Mouse (Mus musculus): Measurements from ENCODE around the gene Dmgdh. TPM values are rescaled to one million over a fixed set of nuclear protein-coding genes. Genes with fewer than 3 reads are reported as not detected.
A peak's percentile ranks its signal among the peaks of the same experiment; 100 is the strongest.

Dmgdh gene
- total RNA-seq, 2 experiments from 2014 or later: 2.6 to 3.1 TPM

DNA sequence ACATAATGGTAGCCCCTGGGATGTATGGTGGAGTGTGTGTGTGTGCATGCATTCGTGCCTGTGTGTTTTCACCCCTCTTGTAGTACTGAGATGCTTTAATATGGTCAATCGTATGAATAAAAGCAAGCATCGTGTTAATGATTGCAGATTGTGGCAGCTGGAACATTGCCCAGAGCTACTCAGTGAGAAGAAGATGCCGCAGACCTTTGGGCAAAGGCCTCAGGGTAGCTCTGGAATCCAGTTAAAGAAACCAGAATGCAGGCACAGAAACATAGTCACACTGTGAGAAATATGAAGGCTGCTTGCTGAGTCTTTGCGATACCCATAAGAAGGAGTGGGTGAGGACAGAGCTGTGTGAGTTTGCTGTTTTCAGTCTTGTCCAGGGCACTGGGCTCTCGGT lies 24.6 kb downstream of the Dmgdh start:
- intact Hi-C loops (cut with DNase I): no loop called here

DNA sequence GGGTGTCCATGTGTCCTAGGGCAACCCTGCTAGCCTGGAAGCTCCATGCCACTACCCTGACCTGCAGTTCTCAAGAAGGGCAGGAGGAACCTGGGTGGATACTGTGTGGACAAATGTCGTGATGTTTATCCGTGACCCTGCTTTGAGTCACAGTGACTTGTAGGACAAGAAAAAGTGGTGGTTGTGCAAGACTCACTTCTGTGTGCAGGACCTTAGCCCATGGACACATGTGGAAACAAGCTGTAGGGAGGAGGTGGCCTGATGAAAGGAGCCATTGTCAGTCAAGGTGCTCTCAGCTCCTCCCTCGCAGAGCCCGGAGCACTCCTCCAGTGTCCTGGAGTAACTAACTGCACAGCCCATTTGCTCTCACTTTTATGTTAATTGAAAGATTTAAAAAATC lies 31.5 kb downstream of the Dmgdh start:
- intact Hi-C loops (cut with DNase I): no loop called here

More for the DNA sequence above, 24.6 kb downstream of the Dmgdh start:
- DNase-seq (ENCODE audit: extremely low spot score in 1 of 2, low spot score in 2 of 2): no peak

DNA sequence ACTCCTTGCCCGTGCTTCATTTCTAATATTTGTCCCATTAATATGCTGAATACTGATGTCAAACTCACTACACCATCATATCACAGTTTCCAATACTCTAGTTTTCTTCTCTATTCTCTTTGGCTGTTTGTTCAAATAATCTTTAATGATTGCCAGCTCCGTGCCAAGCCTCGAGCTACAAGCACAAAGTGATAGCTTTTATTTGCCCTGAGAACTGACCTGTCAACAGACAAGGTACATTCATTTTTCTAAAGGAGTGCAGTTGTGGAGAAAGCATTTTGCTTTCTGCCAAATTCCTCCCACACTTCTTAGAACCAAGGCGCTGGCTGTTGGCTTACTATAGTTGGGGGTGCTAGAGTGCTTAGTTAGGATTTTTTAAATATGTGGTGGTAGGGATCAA lies 33.0 kb downstream of the Dmgdh start:
- intact Hi-C loops (cut with DNase I): no loop called here
- no peak for DNase-seq (ENCODE audit: extremely low spot score in 1 of 2, low spot score in 2 of 2)

More for the DNA sequence above, 31.5 kb downstream of the Dmgdh start:
- no peak for DNase-seq (ENCODE audit: extremely low spot score in 1 of 2, low spot score in 2 of 2)

DNA sequence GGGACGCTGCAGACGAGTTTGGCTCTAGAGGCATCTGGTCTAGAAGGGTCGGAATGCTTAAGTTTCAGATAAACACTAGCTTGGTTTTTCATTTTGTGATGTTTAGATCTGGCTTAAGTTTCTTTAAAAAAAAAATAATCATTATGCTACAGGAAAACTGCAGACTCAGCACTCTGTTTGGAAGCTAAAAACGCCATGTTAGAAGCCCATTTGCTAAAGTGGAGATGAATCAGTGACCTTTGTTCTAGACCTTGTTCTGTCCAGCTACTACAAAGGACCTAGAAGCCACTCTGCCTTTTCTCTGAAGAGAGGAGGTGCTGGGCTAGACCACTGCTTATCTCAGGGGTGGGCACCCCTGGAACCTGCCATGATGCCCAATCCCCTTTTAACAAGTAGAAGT lies 36.1 kb downstream of the Dmgdh start:
- no peak for DNase-seq (ENCODE audit: extremely low spot score in 1 of 2, low spot score in 2 of 2)
- intact Hi-C loops (cut with DNase I): loop anchor here (10.0 kb wide), 1 partner anchor 406 kb away; no protein-coding TSS in a partner anchor

DNA sequence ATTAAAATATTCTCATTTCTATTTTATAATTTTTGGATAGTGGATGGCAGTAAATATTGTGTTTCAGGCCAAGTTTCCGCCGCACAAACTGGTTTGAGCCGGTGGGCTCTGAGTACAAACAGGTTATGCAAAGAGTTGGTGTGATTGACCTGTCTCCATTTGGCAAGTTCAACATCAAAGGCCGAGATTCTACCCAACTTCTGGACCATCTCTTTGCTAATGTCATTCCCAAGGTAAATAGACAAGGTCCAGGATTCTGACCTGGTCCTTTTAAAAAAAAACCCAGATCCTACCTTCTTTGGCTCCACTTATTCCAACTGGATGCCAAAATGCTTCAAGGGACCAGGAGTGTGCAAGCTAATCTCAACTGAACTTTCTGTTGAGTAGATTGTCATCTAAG lies 37.0 kb downstream of the Dmgdh start:
- intact Hi-C loops (cut with DNase I): loop anchor here (10.0 kb wide), 1 partner anchor 406 kb away; no protein-coding TSS in a partner anchor
- DNase-seq (ENCODE audit: extremely low spot score in 1 of 2, low spot score in 2 of 2): no peak

DNA sequence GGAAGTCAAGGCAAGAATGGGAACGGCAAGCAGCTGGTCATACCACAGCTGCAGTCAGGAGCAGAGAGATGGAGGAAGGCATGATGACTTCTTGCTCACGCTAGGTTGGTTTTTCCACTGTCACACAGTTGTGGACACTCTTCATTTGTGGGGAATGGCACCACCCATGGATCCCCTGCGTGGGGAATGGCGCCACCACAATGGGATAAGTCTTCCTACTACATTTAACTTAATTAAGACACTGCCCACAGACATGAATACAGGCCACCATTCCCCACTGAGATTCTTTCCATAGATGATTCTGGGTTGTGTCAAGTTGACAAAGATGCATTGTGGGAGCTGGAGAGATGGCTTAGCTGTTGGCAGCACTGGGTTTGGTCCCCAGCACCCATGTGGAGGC lies 38.1 kb downstream of the Dmgdh start:
- intact Hi-C loops (cut with DNase I): loop anchor here (10.0 kb wide), 1 partner anchor 408 kb away; no protein-coding TSS in a partner anchor
- DNase-seq (ENCODE audit: extremely low spot score in 1 of 2, low spot score in 2 of 2): no peak

DNA sequence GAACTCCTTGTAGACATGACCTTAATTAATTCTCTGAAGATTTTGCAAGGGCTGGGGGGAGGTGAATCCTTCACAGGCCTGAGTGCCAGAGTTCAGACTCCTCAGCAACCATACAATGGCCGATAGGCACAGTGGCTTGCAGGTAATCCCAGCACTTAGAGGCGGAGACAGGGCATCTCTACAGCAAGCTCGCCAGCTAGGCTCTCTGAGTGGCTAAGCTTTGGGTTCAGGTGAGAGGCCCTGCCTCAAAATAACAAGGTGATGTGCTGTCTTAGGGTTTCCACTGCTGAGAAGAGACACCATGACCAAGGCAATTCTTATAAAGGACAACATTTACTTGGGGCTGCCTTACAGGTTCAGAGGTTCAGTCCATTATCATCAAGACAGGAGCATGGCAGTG lies 39.6 kb downstream of the Dmgdh start:
- intact Hi-C loops (cut with DNase I): loop anchor here (10.0 kb wide), 1 partner anchor 409 kb away; no protein-coding TSS in a partner anchor
- no peak for DNase-seq (ENCODE audit: extremely low spot score in 1 of 2, low spot score in 2 of 2)

DNA sequence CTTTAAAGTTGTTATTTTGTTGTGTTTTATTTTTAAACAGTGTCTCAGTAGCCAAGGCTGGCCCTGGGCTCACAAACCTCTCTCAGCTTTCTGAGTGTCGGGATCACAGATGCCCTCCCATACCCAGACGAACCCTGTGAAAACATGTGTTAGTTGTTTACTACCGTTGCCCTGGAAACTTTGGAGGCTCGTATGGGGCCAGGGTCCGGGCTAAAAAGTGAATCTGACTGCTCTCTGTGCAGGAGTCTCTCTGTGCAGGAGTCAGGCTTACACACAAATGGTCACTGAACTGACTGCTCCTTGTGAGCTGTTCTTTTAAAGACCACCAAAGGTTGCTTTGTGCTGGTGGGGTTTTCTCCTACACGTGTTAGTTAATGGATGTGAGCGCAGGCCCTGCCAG lies 42.9 kb downstream of the Dmgdh start:
- intact Hi-C loops (cut with DNase I): loop anchor here (10.0 kb wide), 1 partner anchor 412 kb away; no protein-coding TSS in a partner anchor
- no peak for DNase-seq (ENCODE audit: extremely low spot score in 1 of 2, low spot score in 2 of 2)

DNA sequence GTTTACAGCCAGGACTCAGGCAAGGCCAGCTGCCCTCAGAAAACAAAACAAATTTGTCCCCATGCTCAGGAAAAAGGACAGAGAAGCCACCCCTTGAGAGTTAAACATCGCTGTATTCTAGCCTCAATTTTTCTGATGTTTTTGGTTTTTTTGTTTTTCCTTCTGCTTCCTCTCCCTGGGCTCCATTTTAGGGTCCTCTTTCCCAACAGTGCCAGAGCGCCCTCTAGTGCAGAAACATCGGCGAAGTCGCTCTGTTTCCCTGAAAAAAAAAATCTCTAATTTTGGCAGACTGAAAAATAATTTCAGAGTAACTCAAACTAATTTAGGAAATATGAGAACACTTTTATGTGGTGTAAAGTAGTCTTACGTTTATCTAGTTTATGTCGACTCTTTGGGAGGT lies 44.7 kb downstream of the Dmgdh start:
- intact Hi-C loops (cut with DNase I): loop anchor here (2.0 to 10.0 kb wide), 2 partner anchors 100 to 414 kb away; no protein-coding TSS in a partner anchor
- peak; percentile 53 to 85 for DNase-seq (ENCODE audit: extremely low spot score in 1 of 2, low spot score in 2 of 2)

DNA sequence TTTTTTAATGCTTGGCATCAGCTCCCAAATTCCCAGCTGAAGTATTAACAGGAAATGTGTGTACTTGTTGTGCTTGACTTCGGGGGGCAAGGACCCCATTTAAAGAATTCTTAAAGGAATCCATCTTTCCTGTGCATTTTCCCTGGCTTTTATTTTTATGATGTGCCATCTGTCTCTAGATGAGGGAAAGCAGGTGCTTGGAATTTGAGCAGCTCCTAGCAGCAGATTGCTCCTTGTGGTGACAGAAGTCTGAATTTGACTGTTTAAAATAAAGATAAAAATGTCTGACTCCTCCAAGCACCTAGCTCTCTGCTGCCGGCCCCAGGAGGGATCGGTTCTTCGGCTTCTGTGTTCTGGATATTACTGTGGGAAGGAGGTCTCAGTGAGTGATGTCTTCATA lies 47.7 kb downstream of the Dmgdh start:
- peak in 1 of 2 experiments; percentile 40 for DNase-seq (ENCODE audit: extremely low spot score in 1 of 2, low spot score in 2 of 2)
- intact Hi-C loops (cut with DNase I): loop anchor here (5.0 kb wide), 1 partner anchor 970 kb away; no protein-coding TSS in a partner anchor

DNA sequence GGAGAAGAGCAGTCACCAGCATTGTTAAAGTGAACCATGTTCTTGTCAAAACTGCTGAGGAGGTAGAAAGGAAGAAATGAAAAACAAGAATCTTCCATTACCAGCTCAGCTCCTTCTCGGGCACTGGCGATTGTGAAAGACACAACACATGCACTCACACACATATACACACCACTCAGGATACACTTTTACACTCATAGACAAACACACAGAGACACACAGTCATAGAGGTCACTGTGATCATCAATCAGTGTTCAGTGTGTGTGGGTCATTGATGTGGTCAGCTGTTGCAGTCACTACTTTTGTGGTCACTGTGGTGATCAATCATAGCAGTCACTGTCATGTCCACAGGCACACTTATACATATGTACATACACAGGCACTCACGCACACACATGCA lies 49.2 kb downstream of the Dmgdh start:
- DNase-seq (ENCODE audit: extremely low spot score in 1 of 2, low spot score in 2 of 2): no peak
- intact Hi-C loops (cut with DNase I): loop anchor here (5.0 kb wide), 1 partner anchor 971 kb away; no protein-coding TSS in a partner anchor

DNA sequence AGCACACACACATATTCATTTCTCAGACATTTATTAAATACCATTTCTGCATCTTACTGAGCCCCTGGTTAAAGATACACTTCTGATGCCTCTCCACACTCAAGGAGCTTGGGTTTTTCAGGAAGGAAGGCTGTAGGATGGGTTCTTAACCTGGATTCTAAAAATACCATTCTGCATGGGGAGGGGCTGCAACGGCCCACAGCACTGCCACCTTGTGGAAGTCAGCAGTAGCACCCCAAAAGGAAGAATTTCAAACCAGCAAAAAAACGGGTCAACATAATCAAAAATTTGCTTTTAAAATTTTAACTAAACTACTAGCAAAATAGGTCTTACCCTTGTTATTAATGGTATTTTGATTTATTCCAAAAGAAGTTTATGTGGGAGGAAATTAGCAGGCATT lies 50.0 kb downstream of the Dmgdh start:
- intact Hi-C loops (cut with DNase I): loop anchor here (5.0 kb wide), 1 partner anchor 972 kb away; no protein-coding TSS in a partner anchor
- no peak for DNase-seq (ENCODE audit: extremely low spot score in 1 of 2, low spot score in 2 of 2)

DNA sequence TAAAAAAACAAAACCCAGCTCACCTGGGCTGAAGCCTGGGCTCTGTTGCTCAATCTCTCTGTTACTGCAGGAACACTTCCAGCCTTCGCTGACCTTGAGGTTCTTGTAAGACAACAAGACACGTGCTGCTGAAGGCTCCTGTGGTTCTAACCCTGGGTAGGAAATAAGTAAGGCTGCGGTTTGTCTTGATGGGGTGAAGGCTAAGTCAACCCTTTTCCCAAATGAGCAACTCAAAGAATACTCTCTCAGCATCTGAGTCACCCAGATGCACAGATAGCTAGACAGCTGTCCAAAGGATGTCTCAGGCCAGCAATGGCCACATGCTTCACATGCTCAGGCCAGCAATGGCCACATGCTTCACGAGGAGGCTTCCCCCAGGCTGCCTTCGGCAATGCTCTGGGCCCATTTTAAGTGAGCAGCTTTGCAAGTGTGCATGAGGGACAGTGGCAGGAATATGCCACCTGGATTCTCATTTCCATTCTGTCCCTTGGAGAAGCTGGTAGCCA lies 61.0 kb downstream of the Dmgdh start:
- intact Hi-C loops (cut with DNase I): no loop called here
- DNase-seq (ENCODE audit: extremely low spot score in 1 of 2, low spot score in 2 of 2): no peak

DNA sequence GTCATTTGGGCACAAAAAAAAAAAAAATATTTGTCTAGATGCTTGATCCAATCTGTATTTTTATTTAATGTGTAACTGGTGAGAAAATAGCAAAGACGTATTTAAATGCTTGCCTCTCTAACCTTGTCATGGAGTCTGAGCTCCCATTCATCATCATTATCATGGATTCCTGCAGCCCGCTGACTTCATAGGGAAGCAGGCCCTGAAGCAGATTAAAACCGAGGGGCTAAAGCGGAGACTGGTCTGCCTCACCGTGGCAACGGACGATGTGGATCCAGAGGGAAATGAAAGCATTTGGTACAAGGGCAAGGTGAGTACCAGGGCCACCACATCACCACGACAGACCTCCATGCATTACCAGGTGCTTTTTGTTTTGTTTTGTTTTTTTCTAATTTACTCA lies 69.9 kb downstream of the Dmgdh start:
- no peak for DNase-seq (ENCODE audit: extremely low spot score in 1 of 2, low spot score in 2 of 2)
- intact Hi-C loops (cut with DNase I): no loop called here

DNA sequence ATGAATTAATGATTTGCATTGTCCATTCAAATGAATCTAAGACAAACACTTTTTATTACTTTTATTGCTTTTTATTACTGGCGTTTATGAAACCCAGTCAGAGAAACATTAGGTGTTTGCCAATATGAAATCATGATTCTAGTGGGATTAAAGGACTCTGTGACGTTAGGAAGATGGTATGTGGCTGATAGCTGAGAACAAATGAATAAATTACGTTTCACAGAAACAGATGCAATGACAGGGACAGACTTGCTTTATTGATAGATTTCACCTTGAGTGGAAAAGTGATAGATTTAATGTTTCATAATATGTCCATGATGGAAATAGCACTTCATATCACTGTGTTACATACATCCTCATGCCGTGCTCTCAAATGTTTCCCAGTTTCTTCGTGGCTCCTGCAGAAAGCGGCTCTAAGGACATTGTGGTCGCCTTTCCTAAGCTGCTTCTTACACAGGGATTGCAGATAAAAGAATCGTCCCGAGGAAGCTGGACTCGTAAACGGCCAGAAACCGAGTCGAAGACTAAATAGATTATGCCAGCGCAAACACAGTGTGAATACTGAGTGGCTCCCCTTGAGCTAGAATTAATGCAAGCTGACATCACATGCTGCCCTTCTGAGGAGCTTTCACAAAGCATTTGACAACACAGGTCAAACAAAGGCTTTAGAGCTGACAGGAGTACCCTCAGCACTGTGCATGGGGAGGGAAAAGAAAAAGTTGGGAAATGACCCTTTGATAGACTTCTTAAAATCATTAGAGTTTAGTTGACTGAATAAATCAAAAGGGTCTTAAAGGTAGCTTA lies 78.6 kb downstream of the Dmgdh start:
- no peak for DNase-seq (ENCODE audit: extremely low spot score in 1 of 2, low spot score in 2 of 2)

DNA sequence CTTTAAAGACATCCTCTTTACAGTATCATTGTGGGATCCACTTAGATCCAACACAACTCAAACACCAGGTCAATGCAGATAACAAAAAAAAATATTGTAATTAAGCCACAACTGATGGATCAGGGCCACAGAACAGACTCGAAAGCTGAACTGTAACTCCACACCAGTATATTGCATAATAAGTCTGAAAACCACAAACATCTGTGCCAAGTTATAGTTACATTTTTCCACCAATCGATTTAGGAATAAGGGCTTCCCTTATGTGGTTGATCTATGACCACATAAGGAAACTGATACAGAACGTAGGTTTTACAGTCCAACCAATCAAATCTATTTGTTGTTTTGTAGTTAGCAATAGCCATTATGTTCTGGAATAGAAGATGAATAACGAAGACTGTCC lies 80.9 kb downstream of the Dmgdh start:
- no peak for DNase-seq (ENCODE audit: extremely low spot score in 1 of 2, low spot score in 2 of 2)
- intact Hi-C loops (cut with DNase I): no loop called here

More for the DNA sequence above, 78.6 kb downstream of the Dmgdh start:
- intact Hi-C loops (cut with DNase I): no loop called here

DNA sequence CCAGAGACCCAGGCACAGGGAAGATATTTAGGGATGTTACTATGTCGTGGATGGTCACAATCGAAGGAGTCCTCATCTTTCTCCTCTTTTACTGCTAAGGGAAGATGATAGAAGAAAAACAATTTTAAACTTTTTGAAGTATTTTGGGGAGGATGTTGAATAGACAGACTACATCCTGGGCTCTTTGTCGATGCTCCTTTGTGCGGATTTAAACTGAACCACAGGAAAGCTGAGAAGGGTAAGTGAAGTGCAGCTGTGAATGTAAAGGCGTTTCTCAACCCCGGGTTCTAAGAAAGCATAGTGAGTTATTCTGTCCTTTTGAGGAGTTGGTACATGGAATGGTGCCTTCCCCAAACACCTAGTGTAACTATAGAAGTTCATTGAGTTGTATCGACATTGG lies 82.4 kb downstream of the Dmgdh start:
- intact Hi-C loops (cut with DNase I): no loop called here
- no peak for DNase-seq (ENCODE audit: extremely low spot score in 1 of 2, low spot score in 2 of 2)

DNA sequence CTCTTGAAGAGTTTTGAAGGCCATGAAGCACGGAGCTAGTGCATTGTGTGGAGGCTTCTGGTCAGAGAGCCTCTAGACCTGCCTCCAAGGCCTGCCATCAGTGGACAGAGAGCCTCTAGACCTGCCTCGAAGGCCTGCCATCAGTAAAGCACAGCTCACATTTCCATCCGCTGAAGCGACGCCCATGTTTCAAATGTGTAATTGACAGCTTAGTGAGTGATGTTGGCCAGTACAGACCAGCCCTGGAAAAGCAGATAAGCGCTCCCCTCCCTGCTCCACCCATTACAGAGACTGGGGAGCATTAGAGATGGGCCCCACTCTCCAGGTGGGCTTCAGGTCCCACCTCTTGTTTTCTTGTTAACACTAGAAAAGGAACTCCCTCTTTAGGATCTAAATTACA lies 83.3 kb downstream of the Dmgdh start:
- DNase-seq (ENCODE audit: extremely low spot score in 1 of 2, low spot score in 2 of 2): no peak
- intact Hi-C loops (cut with DNase I): no loop called here

DNA sequence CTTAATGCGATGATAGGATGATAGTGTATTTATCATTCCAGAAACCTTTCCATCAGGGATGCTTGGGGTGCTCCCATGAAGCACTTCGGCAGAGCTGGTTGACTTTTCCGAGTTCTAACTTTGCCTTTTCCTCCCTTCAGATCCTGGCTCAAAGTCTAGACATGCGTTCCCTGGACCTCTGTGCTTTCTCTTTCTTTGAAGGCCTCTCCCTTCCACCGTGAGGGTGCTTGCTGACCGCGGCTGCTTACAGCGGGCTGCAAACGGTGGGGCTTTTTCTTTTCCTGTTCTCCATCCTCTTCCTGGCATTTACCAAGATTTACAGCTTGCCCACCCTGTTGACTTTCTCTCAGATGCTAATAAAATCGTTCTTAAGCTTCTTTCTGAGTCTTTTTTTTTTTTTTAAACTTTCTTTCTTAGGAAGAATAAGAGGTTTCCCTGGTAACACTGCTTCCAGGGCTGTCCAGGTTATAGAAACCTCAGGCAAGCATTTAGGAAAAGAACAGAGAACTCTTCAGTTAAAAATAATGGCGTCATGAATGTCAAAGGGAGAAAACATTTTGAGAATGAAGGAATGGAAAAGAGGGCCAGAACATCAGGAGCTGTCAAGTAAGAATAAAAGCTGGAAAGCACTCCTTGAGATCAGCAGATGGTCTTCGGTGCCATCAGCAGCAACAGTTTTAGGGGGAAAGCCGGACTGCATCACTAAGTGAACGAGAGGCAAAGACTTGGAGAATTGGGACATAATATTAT lies 84.1 kb downstream of the Dmgdh start:
- intact Hi-C loops (cut with DNase I): no loop called here
- DNase-seq (ENCODE audit: extremely low spot score in 1 of 2, low spot score in 2 of 2): no peak
